Comparison of ENCODE assay signal across 9 mouse cellular contexts in genomic region chr5:62765459-62765783, GRCm38 (mm10). TPM values are rescaled to one million over a fixed set of nuclear protein-coding genes. Genes with fewer than 3 reads are reported as not detected.
DNase-seq lines count a peak whose midpoint lies in the region; ATAC-seq and TF ChIP-seq lines count a peak whose summit lies in the region.
"Had no signal": no experiment of that assay in that cellular context is flagged by ENCODE, and none has a peak within 500 bp of the region (broad histone marks: within the 10 kb centered on the region; RNA-seq: fewer than 3 reads in every experiment).

No protein-coding gene starts in this region.

- no peaks in the 10 kb centered on the region for H3K9me3 ChIP-seq in heart, embryonic 16.5 days (replicated peaks; ENCODE audit: control insufficient read depth, low read length)
- no peaks in the 10 kb centered on the region for H3K9me3 ChIP-seq in hindbrain, postnatal 0 days (ENCODE audit: low read length)
- no peaks in the 10 kb centered on the region for H3K9me3 ChIP-seq in midbrain, embryonic 12.5 days

- peak overlapping the region; percentile 75 for H3K4me3 ChIP-seq in heart, embryonic 16.5 days (ENCODE audit: low read length)
- peak overlapping the region; percentile 84 for H3K4me3 ChIP-seq in brown adipose tissue, adult 24 weeks (ENCODE audit: insufficient read depth, low read depth, low read length)
- H3K4me3 ChIP-seq in hindbrain, postnatal 0 days (ENCODE audit: low read length): peak overlapping the region; percentile 70
- H3K4me3 ChIP-seq in midbrain, embryonic 12.5 days: peak overlapping the region; percentile 78

- peak overlapping the region; percentile 89 for H3K4me2 ChIP-seq in heart, embryonic 16.5 days (ENCODE audit: low read depth, low read length)
- H3K4me2 ChIP-seq in hindbrain, postnatal 0 days (ENCODE audit: low read depth, low read length): peak overlapping the region; percentile 80
- peak overlapping the region; percentile 90 for H3K4me2 ChIP-seq in midbrain, embryonic 12.5 days (replicated peaks)

- H3K4me1 ChIP-seq in heart, embryonic 16.5 days (ENCODE audit: control insufficient read depth, insufficient read depth, low read length): peaks cover 25% of the 10 kb centered on the region
- H3K4me1 ChIP-seq in brown adipose tissue, adult 24 weeks (ENCODE audit: control insufficient read depth, insufficient read depth, insufficient read length, low read length): peaks cover 15% of the 10 kb centered on the region
- no peaks in the 10 kb centered on the region for H3K4me1 ChIP-seq in hindbrain, postnatal 0 days (ENCODE audit: insufficient read depth, low read length)
- 0 out of 2 replicates have a peak, but pooled peaks cover 3% of the 10 kb centered on the region for H3K4me1 ChIP-seq in midbrain, embryonic 12.5 days

- peak overlapping the region; percentile 46 for H3K27ac ChIP-seq in heart, embryonic 16.5 days (ENCODE audit: low read length)
- H3K27ac ChIP-seq in brown adipose tissue, adult 24 weeks (replicated peaks; ENCODE audit: low read depth, low read length): peak overlapping the region; percentile 28; the same call in 1 of the 2 replicates
- peak overlapping the region; percentile 70; the same call in 1 of the 2 replicates for H3K27ac ChIP-seq in hindbrain, postnatal 0 days
- H3K27ac ChIP-seq in midbrain, embryonic 12.5 days (replicated peaks): no peak overlapping the region

- no peaks in the 10 kb centered on the region for H3K36me3 ChIP-seq in heart, embryonic 16.5 days (ENCODE audit: control insufficient read depth, insufficient read depth)
- no peaks in the 10 kb centered on the region for H3K36me3 ChIP-seq in hindbrain, postnatal 0 days (ENCODE audit: insufficient read depth, low read length)
- H3K36me3 ChIP-seq in midbrain, embryonic 12.5 days: no peaks in the 10 kb centered on the region

- no peaks in the 10 kb centered on the region for H3K27me3 ChIP-seq in heart, embryonic 16.5 days (ENCODE audit: control insufficient read depth, insufficient read depth, low read length)
- no peaks in the 10 kb centered on the region for H3K27me3 ChIP-seq in hindbrain, postnatal 0 days (ENCODE audit: insufficient read depth, low read length)
- peaks cover 10% of the 10 kb centered on the region for H3K27me3 ChIP-seq in midbrain, embryonic 12.5 days

- no peak for TF ChIP-seq CTCF in hindbrain, postnatal 0 days (IDR thresholded peaks at IDR 0.05; ENCODE audit: low read depth)

- intact Hi-C loops in gastrocnemius, postnatal 36 days (cut with DNase I): no loop called here

- 15% methylated on average over 5 of the region's 5 CpGs for WGBS in heart, embryonic 16.5 days
- 12% methylated on average over 5 of the region's 5 CpGs for WGBS in hindbrain, postnatal 0 days
- 21% methylated on average over 5 of the region's 5 CpGs for WGBS in midbrain, embryonic 12.5 days

- no peak for ATAC-seq in heart, embryonic 16.5 days (replicated peaks; ENCODE audit: extremely low read depth, insufficient read depth, low FRiP score)
- peak; percentile 60; the same call in 1 of the 2 replicates for ATAC-seq in hindbrain, postnatal 0 days
- peak; percentile 57; the same call in 1 of the 2 replicates for ATAC-seq in midbrain, embryonic 12.5 days (ENCODE audit: low FRiP score, low read depth)

- H3K9ac ChIP-seq in heart, embryonic 16.5 days (ENCODE audit: low read length): peak overlapping the region; percentile 84
- H3K9ac ChIP-seq in hindbrain, postnatal 0 days (replicated peaks; ENCODE audit: low read length): peak overlapping the region; percentile 65
- H3K9ac ChIP-seq in midbrain, embryonic 12.5 days (replicated peaks): peak overlapping the region; percentile 66; the same call in 1 of the 2 replicates

- no peak for DNase-seq in heart, adult 18-20 months
- no peak for DNase-seq in hindbrain, postnatal 0 days (ENCODE audit: low spot score)
- DNase-seq in gastrocnemius, postnatal 36 days: no peak
- DNase-seq in retina, postnatal 1 day: no peak
- DNase-seq in spleen, adult 18-20 months: no peak

RNA-seq across cellular contexts. Expression of gene Arap2, which starts 0.5 kb away (rescaled TPM):
- polyA plus RNA-seq in heart, embryonic 16.5 days (2015; fragmentation: Nextera tagmentation; extraction: Ambion mirVana): 2.7 and 3.6 TPM in 2 replicates
- total RNA-seq in heart, adult 18-20 months (2021): 10 to 100 TPM in 1 of 2 experiments, 1 to 10 TPM in 1; 9.9 to 12.3 TPM
- polyA plus RNA-seq in brown adipose tissue, adult 24 weeks (2012; ENCODE audit: insufficient read depth, insufficient read length, missing spikeins): 3.9 and 6.7 TPM in 2 replicates
- total RNA-seq in hindbrain, postnatal 0 days (2014; rRNA removed): 14.3 and 17.2 TPM in 2 replicates
- polyA plus RNA-seq in hindbrain, postnatal 0 days (2015; fragmentation: Nextera tagmentation; extraction: Ambion mirVana): 14.2 and 14.5 TPM in 2 replicates
- polyA plus RNA-seq in midbrain, embryonic 12.5 days (2016; fragmentation: Nextera tagmentation; extraction: Ambion mirVana): 1.1 and 1.6 TPM in 2 replicates
- total RNA-seq in gastrocnemius, postnatal 36 days (2021): under 1 TPM; 0.79 to 0.89 TPM

RNA-seq across cellular contexts. Expression of gene Dthd1, which starts 48.2 kb away (rescaled TPM):
- 0.10 and 0.11 TPM in 2 replicates for polyA plus RNA-seq in heart, embryonic 16.5 days (2015; fragmentation: Nextera tagmentation; extraction: Ambion mirVana)
- under 1 TPM in 1 of 2 experiments, not detected in 1; 0.15 TPM for total RNA-seq in heart, adult 18-20 months (2021)
- not detected in 2 replicates for polyA plus RNA-seq in brown adipose tissue, adult 24 weeks (2012; ENCODE audit: insufficient read depth, insufficient read length, missing spikeins)
- not detected in 2 replicates for total RNA-seq in hindbrain, postnatal 0 days (2014; rRNA removed)
- not detected in 2 replicates for polyA plus RNA-seq in hindbrain, postnatal 0 days (2015; fragmentation: Nextera tagmentation; extraction: Ambion mirVana)
- not detected in 2 replicates for polyA plus RNA-seq in midbrain, embryonic 12.5 days (2016; fragmentation: Nextera tagmentation; extraction: Ambion mirVana)
- not detected for total RNA-seq in gastrocnemius, postnatal 36 days (2021)
- total RNA-seq: hematopoietic stem cell, adult 5-6 weeks had no signal
